Mouse (Mus musculus): ENCODE data around the gene Wipf3. TPM values are rescaled to one million over a fixed set of nuclear protein-coding genes. Genes with fewer than 3 reads are reported as not detected.

Gene Wipf3
- polyA plus RNA-seq, 1 experiment from 2014 or later = 1.3 TPM

DNA sequence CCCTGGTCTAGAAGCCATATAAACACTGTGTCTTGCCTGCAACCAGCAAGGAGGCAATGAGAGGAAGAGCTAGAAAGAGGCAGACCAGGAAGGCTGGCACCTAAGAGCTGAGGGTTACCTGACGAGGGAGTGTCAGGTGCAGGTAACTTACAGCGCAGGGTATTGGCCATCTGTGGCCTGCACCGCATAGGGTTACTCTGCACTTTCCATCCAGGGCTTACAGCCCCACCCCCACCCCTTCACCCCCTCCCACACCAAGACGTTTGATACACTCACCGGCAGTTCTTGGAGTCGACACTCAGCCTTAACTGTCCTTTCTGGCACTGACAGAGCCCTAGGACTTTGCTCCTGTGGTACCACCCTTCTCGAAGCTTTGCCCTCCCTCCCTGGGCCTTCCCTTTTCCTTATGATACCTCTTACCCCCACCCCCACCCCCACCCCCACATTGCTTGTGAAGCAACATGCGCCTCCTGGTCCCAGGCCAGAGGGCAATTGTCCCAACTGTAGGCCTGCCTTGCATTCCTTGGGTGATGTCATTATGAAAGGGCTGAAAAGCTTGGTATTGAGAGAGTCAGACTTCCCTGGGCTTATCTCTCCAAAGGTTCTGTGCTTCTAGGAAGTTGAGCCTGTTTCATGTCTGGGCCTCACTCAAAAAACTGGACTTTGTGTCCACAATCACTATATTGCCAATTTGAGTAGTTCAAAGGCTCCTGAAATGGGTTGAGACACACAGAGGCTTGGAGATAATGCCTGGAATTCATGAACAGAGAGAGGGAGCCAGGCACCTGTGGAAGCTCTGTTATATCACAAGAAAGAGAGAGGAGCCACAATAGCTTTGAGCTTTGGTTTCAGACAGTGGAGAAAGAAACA lies 43.7 kb downstream of the Wipf3 start:
- H3K27me3 ChIP-seq (ENCODE audit: control insufficient read depth, insufficient read depth, low read length) = no peaks in the 10 kb centered on the region
- peak; percentile 56; the same call in 1 of the 2 replicates for ATAC-seq (ENCODE audit: insufficient number of reproducible peaks, insufficient read depth, low FRiP score, low read depth)
- no peak overlapping the region for H3K9ac ChIP-seq (replicated peaks; ENCODE audit: low read depth, low read length)
- no peak overlapping the region for H3K27ac ChIP-seq (ENCODE audit: low read length)
- no peak overlapping the region for H3K4me3 ChIP-seq (ENCODE audit: low read depth, low read length)
- no peaks in the 10 kb centered on the region for H3K4me1 ChIP-seq (ENCODE audit: control insufficient read depth, insufficient read depth, low read length)
- H3K36me3 ChIP-seq (ENCODE audit: control insufficient read depth, insufficient read depth, low read length) = no peaks in the 10 kb centered on the region
- H3K4me2 ChIP-seq (replicated peaks; ENCODE audit: low read depth, low read length) = no peak overlapping the region
- 54% methylated on average over 8 of the region's 8 CpGs for WGBS
- no peaks in the 10 kb centered on the region for H3K9me3 ChIP-seq (ENCODE audit: control insufficient read depth, low read depth, low read length)

DNA sequence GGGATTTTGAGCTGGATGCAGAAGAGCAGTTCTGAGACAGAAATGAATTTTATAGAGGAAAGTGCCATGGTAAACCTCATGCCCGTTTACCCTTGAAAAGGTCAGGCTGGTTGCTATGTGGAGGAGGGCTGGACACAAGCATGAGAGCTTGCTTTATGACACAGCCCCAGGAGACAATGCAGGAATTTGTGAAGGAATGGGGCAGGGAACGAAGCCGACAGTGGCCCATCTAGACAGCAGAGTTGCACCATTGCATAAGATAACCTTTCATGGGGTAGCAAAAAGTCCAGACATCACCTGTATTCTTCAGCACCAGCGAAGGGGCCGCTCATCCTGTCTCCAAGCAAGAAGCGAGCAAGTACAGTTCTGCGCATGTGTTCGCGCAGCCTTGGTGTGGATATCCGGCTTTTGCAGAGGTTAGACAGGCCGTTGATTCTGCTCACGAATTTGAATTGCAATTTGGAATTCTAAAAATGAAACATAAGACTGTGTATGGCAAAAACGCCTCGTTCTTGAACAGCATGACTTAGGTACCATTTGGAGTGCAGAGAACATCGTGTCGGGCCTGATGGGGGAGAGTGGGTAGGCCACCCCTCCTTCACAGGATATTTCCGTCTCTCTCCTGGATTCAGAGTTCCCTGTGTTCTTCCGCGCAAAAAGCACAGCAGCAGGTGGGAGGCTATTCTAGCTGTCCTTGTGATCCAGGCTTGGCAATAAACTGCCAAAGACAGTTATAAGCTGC lies 46.7 kb downstream of the Wipf3 start:
- Histone ChIP-seq H3K4me3 (ENCODE audit: low read depth, low read length) (no peak overlapping the region), H3K4me1 (ENCODE audit: control insufficient read depth, insufficient read depth, low read length) (no peaks in the 10 kb centered on the region), H3K9me3 (ENCODE audit: control insufficient read depth, low read depth, low read length) (no peaks in the 10 kb centered on the region), H3K4me2 (replicated peaks; ENCODE audit: low read depth, low read length) (no peak overlapping the region), H3K36me3 (ENCODE audit: control insufficient read depth, insufficient read depth, low read length) (no peaks in the 10 kb centered on the region), H3K27me3 (ENCODE audit: control insufficient read depth, insufficient read depth, low read length) (no peaks in the 10 kb centered on the region), H3K27ac (ENCODE audit: low read length) (no peak overlapping the region), H3K9ac (replicated peaks; ENCODE audit: low read depth, low read length) (no peak overlapping the region)
- 83% methylated on average over 19 of the region's 19 CpGs for WGBS
- no peak for ATAC-seq (ENCODE audit: insufficient number of reproducible peaks, insufficient read depth, low FRiP score, low read depth)

DNA sequence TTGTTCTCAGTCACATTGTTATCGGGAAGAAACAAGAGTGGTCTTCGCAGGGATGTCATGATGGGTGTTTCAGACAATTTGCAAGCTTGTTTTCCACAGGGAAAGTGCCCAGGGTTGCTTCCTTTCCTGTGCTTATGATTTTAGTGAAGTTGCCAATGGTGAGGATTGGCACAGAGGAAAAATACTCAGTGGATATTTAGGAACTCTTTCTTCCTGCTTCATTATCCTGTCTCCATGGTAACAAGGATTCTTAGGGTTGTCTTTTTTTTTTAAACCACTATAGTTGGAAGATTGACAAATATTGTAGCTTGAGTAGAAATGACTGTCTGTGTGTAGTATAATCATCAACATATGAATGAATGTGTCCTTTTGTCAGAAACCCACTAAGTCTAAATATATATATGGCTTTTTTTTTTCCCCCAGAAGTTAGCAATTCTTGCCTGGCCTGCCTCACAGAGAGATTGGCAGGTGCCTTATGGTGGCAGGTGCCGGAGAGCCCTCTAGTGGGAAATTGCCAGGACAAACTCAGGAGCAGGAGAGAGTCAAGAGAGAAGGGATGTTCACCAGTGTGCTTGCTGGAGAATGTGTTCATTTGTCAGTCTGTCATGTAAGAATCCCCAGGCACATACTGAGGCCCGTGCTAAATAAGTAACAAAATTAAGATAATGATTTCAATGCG lies 49.4 kb downstream of the Wipf3 start:
- Histone ChIP-seq H3K9me3 (ENCODE audit: control insufficient read depth, low read depth, low read length) (no peaks in the 10 kb centered on the region), H3K4me1 (ENCODE audit: control insufficient read depth, insufficient read depth, low read length) (no peaks in the 10 kb centered on the region), H3K4me3 (ENCODE audit: low read depth, low read length) (no peak overlapping the region), H3K36me3 (ENCODE audit: control insufficient read depth, insufficient read depth, low read length) (no peaks in the 10 kb centered on the region), H3K27me3 (ENCODE audit: control insufficient read depth, insufficient read depth, low read length) (no peaks in the 10 kb centered on the region), H3K27ac (ENCODE audit: low read length) (no peak overlapping the region), H3K9ac (replicated peaks; ENCODE audit: low read depth, low read length) (no peak overlapping the region), H3K4me2 (replicated peaks; ENCODE audit: low read depth, low read length) (no peak overlapping the region)
- WGBS = 67% methylated on average over 5 of the region's 5 CpGs
- no peak for ATAC-seq (ENCODE audit: insufficient number of reproducible peaks, insufficient read depth, low FRiP score, low read depth)

DNA sequence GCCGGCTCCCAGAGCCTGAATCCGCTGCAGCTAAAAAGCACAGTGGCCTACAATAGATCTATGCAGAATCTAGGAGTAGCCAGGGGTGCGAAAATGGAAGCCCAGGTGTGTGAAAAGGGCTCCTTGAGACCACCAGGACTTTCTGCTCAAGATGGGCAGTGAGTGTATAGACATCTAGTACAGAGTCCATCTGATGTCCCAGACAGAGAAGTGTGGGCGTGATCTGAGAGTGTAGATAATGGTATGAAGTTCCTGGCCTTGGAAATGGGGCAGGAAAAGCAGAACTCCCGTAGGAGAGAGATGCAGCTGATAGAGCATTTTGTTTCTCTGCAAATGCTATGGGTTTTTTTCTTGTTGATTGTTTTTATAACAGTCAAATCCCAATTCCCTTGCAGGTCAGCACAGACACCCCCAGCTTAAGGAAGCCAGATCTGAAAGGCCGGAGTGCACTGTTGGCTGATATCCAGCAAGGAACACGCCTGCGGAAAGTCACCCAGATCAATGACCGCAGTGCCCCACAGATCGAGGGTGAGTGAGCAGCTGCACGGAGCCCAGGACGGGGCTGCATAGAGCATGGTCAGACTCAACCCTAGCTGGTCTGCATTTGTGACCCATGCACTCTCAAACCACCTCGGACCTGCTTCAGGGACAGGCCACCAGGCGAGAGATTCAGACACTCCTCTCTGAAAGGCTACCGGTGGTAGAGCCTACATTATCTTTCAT lies 52.1 kb downstream of the Wipf3 start:
- Histone ChIP-seq H3K27ac (ENCODE audit: low read length) (no peak overlapping the region), H3K4me2 (replicated peaks; ENCODE audit: low read depth, low read length) (no peak overlapping the region), H3K36me3 (ENCODE audit: control insufficient read depth, insufficient read depth, low read length) (no peaks in the 10 kb centered on the region), H3K4me3 (ENCODE audit: low read depth, low read length) (no peak overlapping the region), H3K9ac (replicated peaks; ENCODE audit: low read depth, low read length) (no peak overlapping the region), H3K9me3 (ENCODE audit: control insufficient read depth, low read depth, low read length) (no peaks in the 10 kb centered on the region), H3K27me3 (ENCODE audit: control insufficient read depth, insufficient read depth, low read length) (no peaks in the 10 kb centered on the region), H3K4me1 (ENCODE audit: control insufficient read depth, insufficient read depth, low read length) (no peaks in the 10 kb centered on the region)
- WGBS = 73% methylated on average over 15 of the region's 15 CpGs
- ATAC-seq (ENCODE audit: insufficient number of reproducible peaks, insufficient read depth, low FRiP score, low read depth) = no peak

DNA sequence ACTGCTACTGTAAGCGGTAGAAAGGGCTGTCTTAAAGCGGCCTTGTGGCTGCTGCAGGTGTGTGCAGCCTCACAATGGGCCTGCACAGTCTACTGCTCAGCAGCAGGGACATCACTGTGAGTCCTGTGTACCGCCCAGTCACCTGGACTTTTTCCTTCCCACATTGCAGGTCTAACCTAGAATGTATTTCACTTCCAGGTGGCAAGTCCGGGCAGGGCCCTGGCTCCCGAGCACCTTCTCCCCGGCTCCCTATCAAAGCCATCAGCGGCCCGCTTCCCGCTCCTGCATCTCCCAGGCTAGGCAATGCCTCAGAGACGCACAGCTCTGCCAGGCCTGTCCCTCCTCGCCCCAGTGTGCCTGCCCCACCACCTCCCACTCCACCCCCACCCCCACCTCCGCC lies 55.6 kb downstream of the Wipf3 start:
- peaks cover 4% of the 10 kb centered on the region; the same call in 1 of the 2 replicates for H3K27me3 ChIP-seq (ENCODE audit: control insufficient read depth, insufficient read depth, low read length)
- H3K9me3 ChIP-seq (ENCODE audit: control insufficient read depth, low read depth, low read length) = no peaks in the 10 kb centered on the region
- 24% methylated on average over 12 of the region's 12 CpGs for WGBS
- H3K36me3 ChIP-seq (ENCODE audit: control insufficient read depth, insufficient read depth, low read length) = no peaks in the 10 kb centered on the region
- ATAC-seq (ENCODE audit: insufficient number of reproducible peaks, insufficient read depth, low FRiP score, low read depth) = peak; percentile 38; the same call in 1 of the 2 replicates
- no peaks in the 10 kb centered on the region for H3K4me1 ChIP-seq (ENCODE audit: control insufficient read depth, insufficient read depth, low read length)
- H3K9ac ChIP-seq (replicated peaks; ENCODE audit: low read depth, low read length) = no peak overlapping the region
- H3K4me3 ChIP-seq (ENCODE audit: low read depth, low read length) = peak overlapping the region; percentile 14; the same call in 1 of the 2 replicates
- peak overlapping the region; percentile 53 for H3K4me2 ChIP-seq (replicated peaks; ENCODE audit: low read depth, low read length)
- H3K27ac ChIP-seq (ENCODE audit: low read length) = no peak overlapping the region

DNA sequence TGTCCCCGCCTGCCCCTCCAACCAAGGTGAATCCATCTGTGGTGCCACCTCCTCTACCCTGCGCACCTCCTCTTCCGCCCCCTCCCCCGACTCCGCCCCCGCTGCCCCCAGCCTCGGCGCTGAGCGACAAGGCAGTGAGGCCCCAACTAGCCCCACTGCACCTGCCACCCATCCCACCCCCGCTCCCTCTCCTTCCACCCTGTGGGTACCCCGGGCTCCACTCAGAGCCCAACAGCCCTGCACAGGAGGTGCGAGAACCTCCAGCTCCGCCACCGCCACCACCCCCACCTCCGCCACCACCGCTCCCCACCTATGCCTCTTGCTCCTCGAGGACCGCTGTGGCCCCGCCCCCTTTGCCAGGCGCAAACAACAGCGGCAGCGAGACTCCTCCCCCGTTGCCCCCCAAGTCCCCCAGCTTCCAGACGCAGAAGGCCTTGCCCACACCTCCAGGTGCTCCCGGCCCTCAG lies 56.1 kb downstream of the Wipf3 start:
- peak; percentile 58; the same call in 1 of the 2 replicates for ATAC-seq (ENCODE audit: insufficient number of reproducible peaks, insufficient read depth, low FRiP score, low read depth)
- no peaks in the 10 kb centered on the region for H3K36me3 ChIP-seq (ENCODE audit: control insufficient read depth, insufficient read depth, low read length)
- no peaks in the 10 kb centered on the region for H3K9me3 ChIP-seq (ENCODE audit: control insufficient read depth, low read depth, low read length)
- no peaks in the 10 kb centered on the region for H3K4me1 ChIP-seq (ENCODE audit: control insufficient read depth, insufficient read depth, low read length)
- peaks cover 4% of the 10 kb centered on the region; the same call in 1 of the 2 replicates for H3K27me3 ChIP-seq (ENCODE audit: control insufficient read depth, insufficient read depth, low read length)
- no peak overlapping the region for H3K27ac ChIP-seq (ENCODE audit: low read length)
- WGBS = 3% methylated on average over 23 of the region's 25 CpGs
- H3K4me3 ChIP-seq (ENCODE audit: low read depth, low read length) = peak overlapping the region; percentile 14; the same call in 1 of the 2 replicates
- H3K4me2 ChIP-seq (replicated peaks; ENCODE audit: low read depth, low read length) = peak overlapping the region; percentile 53
- no peak overlapping the region; the same call in 1 of the 2 replicates for H3K9ac ChIP-seq (replicated peaks; ENCODE audit: low read depth, low read length)

DNA sequence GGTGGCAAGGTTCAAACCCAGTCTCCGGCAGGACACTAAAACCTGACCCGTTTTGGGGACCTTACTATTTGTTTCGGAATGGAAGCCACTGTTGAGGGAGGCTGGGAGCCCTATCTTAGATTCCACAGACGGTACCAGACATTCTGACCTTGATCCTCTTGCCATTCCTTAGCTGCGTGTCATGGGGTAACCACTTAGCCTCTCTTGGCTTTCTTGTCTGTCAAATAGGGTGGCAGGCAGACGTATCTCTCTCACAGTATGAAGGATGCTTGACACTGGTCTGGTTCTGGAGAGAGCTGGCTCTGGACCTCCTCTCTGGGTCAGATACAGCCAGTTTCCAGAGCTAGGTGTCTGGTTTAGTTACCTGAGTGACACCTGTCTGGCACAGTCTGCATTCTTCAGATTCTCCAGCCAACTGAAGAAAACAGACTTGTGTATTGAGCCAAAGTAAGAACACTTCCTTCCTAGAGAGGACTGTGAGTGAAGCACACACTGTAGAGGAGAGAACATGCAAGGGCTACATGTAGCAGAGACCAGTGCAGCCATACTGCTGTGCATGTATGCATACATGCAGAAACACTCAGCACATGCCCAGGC lies 56.7 kb downstream of the Wipf3 start:
- Histone ChIP-seq H3K4me3 (ENCODE audit: low read depth, low read length) (peak overlapping the region; percentile 14; the same call in 1 of the 2 replicates), H3K36me3 (ENCODE audit: control insufficient read depth, insufficient read depth, low read length) (no peaks in the 10 kb centered on the region), H3K9ac (replicated peaks; ENCODE audit: low read depth, low read length) (no peak overlapping the region), H3K4me1 (ENCODE audit: control insufficient read depth, insufficient read depth, low read length) (no peaks in the 10 kb centered on the region), H3K9me3 (ENCODE audit: control insufficient read depth, low read depth, low read length) (no peaks in the 10 kb centered on the region), H3K27me3 (ENCODE audit: control insufficient read depth, insufficient read depth, low read length) (peaks cover 4% of the 10 kb centered on the region; the same call in 1 of the 2 replicates), H3K4me2 (replicated peaks; ENCODE audit: low read depth, low read length) (peak overlapping the region; percentile 53), H3K27ac (ENCODE audit: low read length) (no peak overlapping the region)
- WGBS = 21% methylated on average over 6 of the region's 6 CpGs
- no peak for ATAC-seq (ENCODE audit: insufficient number of reproducible peaks, insufficient read depth, low FRiP score, low read depth)

All from stomach, embryonic 14.5 days (tissue).